Mouse (Mus musculus): ENCODE data around the gene Zfp455. TPM values are rescaled to one million over a fixed set of nuclear protein-coding genes. Genes with fewer than 3 reads are reported as not detected.

Zfp455 gene
- total and polyA plus RNA-seq, 2 experiments from 2014 or later: 0.27 to 0.48 TPM

GRCm38 (mm10) chr13:67214015-67214607 is 19.8 kb downstream of the Zfp455 start:
- no peak overlapping the region for H3K27ac ChIP-seq (ENCODE audit: low read depth)
- 54% methylated on average over 4 of the region's 4 CpGs for WGBS

More at GRCm38 (mm10) chr13:67214015-67214607, 19.8 kb downstream of the Zfp455 start:
- Histone ChIP-seq H3K4me3 (ENCODE audit: low read depth, low read length) (no peak overlapping the region), H3K36me3 (replicated peaks; ENCODE audit: control insufficient read depth, insufficient read depth, low read length) (no peaks in the 10 kb centered on the region), H3K4me1 (ENCODE audit: control insufficient read depth, insufficient read depth) (no peaks in the 10 kb centered on the region), H3K4me2 (ENCODE audit: low read depth, low read length) (no peak overlapping the region), H3K9me3 (replicated peaks; ENCODE audit: control insufficient read depth, low read length) (peaks cover 9% of the 10 kb centered on the region; the same call in 1 of the 2 replicates), H3K9ac (replicated peaks; ENCODE audit: low read depth, low read length) (no peak overlapping the region), H3K27me3 (ENCODE audit: control insufficient read depth, insufficient read depth, low read length) (no peaks in the 10 kb centered on the region)
- DNase-seq (ENCODE audit: low spot score) (no peak), ATAC-seq (ENCODE audit: insufficient read depth, low read depth) (no peak)
- TF ChIP-seq CTCF (IDR thresholded peaks at IDR 0.05; ENCODE audit: low read depth): no peak
- TF ChIP-seq EP300 (IDR thresholded peaks at IDR 0.05; ENCODE audit: low read depth): no peak

Other genes with a start within 250 kb of the Zfp455 start
- gene Zfp712, start 133.3 kb upstream of the Zfp455 start, total RNA-seq (2014; rRNA removed; ENCODE audit: low replicate concordance): 0.12 and 1.0 TPM in 2 replicates
- gene Zfp712, start 133.3 kb upstream of the Zfp455 start, polyA plus RNA-seq (2015; fragmentation: Nextera tagmentation; extraction: Ambion mirVana): 1.3 and 1.4 TPM in 2 replicates
- 2.8 TPM in 1 of 2 replicates, not detected in the other for gene Zfp708, start 96.5 kb upstream of the Zfp455 start, total RNA-seq (2014; rRNA removed; ENCODE audit: low replicate concordance)
- gene Zfp708, start 96.5 kb upstream of the Zfp455 start, polyA plus RNA-seq (2015; fragmentation: Nextera tagmentation; extraction: Ambion mirVana): 2.4 and 2.6 TPM in 2 replicates
- gene Gm28557, start 85.9 kb upstream of the Zfp455 start, total RNA-seq (2014; rRNA removed; ENCODE audit: low replicate concordance): 1.3 TPM in 1 of 2 replicates, not detected in the other
- 0.60 and 0.89 TPM in 2 replicates for gene Gm28557, start 85.9 kb upstream of the Zfp455 start, polyA plus RNA-seq (2015; fragmentation: Nextera tagmentation; extraction: Ambion mirVana)
- gene Rslcan18, start 78.2 kb upstream of the Zfp455 start, total RNA-seq (2014; rRNA removed; ENCODE audit: low replicate concordance): 0.15 TPM in 1 of 2 replicates, not detected in the other
- gene Rslcan18, start 78.2 kb upstream of the Zfp455 start, polyA plus RNA-seq (2015; fragmentation: Nextera tagmentation; extraction: Ambion mirVana): 0.16 and 0.22 TPM in 2 replicates
- gene Zfp759, start 72.8 kb upstream of the Zfp455 start, total RNA-seq (2014; rRNA removed; ENCODE audit: low replicate concordance): 0.08 and 0.11 TPM in 2 replicates
- 1.2 TPM in 2 replicates for gene Zfp759, start 72.8 kb upstream of the Zfp455 start, polyA plus RNA-seq (2015; fragmentation: Nextera tagmentation; extraction: Ambion mirVana)
- 0.73 and 1.4 TPM in 2 replicates for gene Rsl1, start 21.3 kb upstream of the Zfp455 start, total RNA-seq (2014; rRNA removed; ENCODE audit: low replicate concordance)
- gene Rsl1, start 21.3 kb upstream of the Zfp455 start, polyA plus RNA-seq (2015; fragmentation: Nextera tagmentation; extraction: Ambion mirVana): 3.2 and 3.5 TPM in 2 replicates
- 0.54 and 1.3 TPM in 2 replicates for gene Zfp458, start 84.0 kb downstream of the Zfp455 start, total RNA-seq (2014; rRNA removed; ENCODE audit: low replicate concordance)
- 0.48 and 0.82 TPM in 2 replicates for gene Zfp458, start 84.0 kb downstream of the Zfp455 start, polyA plus RNA-seq (2015; fragmentation: Nextera tagmentation; extraction: Ambion mirVana)
- not detected in 2 replicates for gene Zfp457, start 112.0 kb downstream of the Zfp455 start, total RNA-seq (2014; rRNA removed; ENCODE audit: low replicate concordance)
- gene Zfp457, start 112.0 kb downstream of the Zfp455 start, polyA plus RNA-seq (2015; fragmentation: Nextera tagmentation; extraction: Ambion mirVana): 0.86 and 1.3 TPM in 2 replicates
- 0.54 and 2.7 TPM in 2 replicates for gene Zfp595, start 138.1 kb downstream of the Zfp455 start, total RNA-seq (2014; rRNA removed; ENCODE audit: low replicate concordance)
- gene Zfp595, start 138.1 kb downstream of the Zfp455 start, polyA plus RNA-seq (2015; fragmentation: Nextera tagmentation; extraction: Ambion mirVana): 0.61 and 0.91 TPM in 2 replicates
- gene Gm28044, start 166.0 kb downstream of the Zfp455 start, total RNA-seq (2014; rRNA removed; ENCODE audit: low replicate concordance): not detected in 2 replicates
- 0.30 TPM in 1 of 2 replicates, not detected in the other for gene Gm28044, start 166.0 kb downstream of the Zfp455 start, polyA plus RNA-seq (2015; fragmentation: Nextera tagmentation; extraction: Ambion mirVana)
- gene Zfp953, start 166.1 kb downstream of the Zfp455 start, total RNA-seq (2014; rRNA removed; ENCODE audit: low replicate concordance): 0.84 and 2.7 TPM in 2 replicates
- 0.31 and 0.47 TPM in 2 replicates for gene Zfp953, start 166.1 kb downstream of the Zfp455 start, polyA plus RNA-seq (2015; fragmentation: Nextera tagmentation; extraction: Ambion mirVana)
- 0.39 TPM in 1 of 2 replicates, not detected in the other for gene Gm28041, start 181.2 kb downstream of the Zfp455 start, total RNA-seq (2014; rRNA removed; ENCODE audit: low replicate concordance)
- 0.44 and 0.57 TPM in 2 replicates for gene Gm28041, start 181.2 kb downstream of the Zfp455 start, polyA plus RNA-seq (2015; fragmentation: Nextera tagmentation; extraction: Ambion mirVana)
- 0.70 and 7.8 TPM in 2 replicates for gene Zfp456, start 181.3 kb downstream of the Zfp455 start, total RNA-seq (2014; rRNA removed; ENCODE audit: low replicate concordance)
- gene Zfp456, start 181.3 kb downstream of the Zfp455 start, polyA plus RNA-seq (2015; fragmentation: Nextera tagmentation; extraction: Ambion mirVana): 0.53 and 0.58 TPM in 2 replicates
- 0.66 and 14.2 TPM in 2 replicates for gene Zfp429, start 205.3 kb downstream of the Zfp455 start, total RNA-seq (2014; rRNA removed; ENCODE audit: low replicate concordance)
- gene Zfp429, start 205.3 kb downstream of the Zfp455 start, polyA plus RNA-seq (2015; fragmentation: Nextera tagmentation; extraction: Ambion mirVana): 3.0 and 3.4 TPM in 2 replicates
- gene Zfp459, start 226.9 kb downstream of the Zfp455 start, total RNA-seq (2014; rRNA removed; ENCODE audit: low replicate concordance): not detected in 2 replicates
- 0.10 and 0.18 TPM in 2 replicates for gene Zfp459, start 226.9 kb downstream of the Zfp455 start, polyA plus RNA-seq (2015; fragmentation: Nextera tagmentation; extraction: Ambion mirVana)